Comparison of ENCODE assay signal across 12 mouse cellular contexts in genomic region chr14:118735114-118735513, GRCm38 (mm10). TPM values are rescaled to one million over a fixed set of nuclear protein-coding genes. Genes with fewer than 3 reads are reported as not detected.
DNase-seq lines count a peak whose midpoint lies in the region; ATAC-seq lines count a peak whose summit lies in the region.
"Had no signal": no experiment of that assay in that cellular context is flagged by ENCODE, and none has a peak within 500 bp of the region (broad histone marks: within the 10 kb centered on the region; RNA-seq: fewer than 3 reads in every experiment).

No protein-coding gene starts in this region.

- H3K4me2 ChIP-seq in heart, embryonic 16.5 days (ENCODE audit: low read depth, low read length): no peak overlapping the region
- H3K4me2 ChIP-seq in heart, embryonic 11.5 days: no peak overlapping the region
- no peak overlapping the region for H3K4me2 ChIP-seq in forebrain, embryonic 12.5 days
- H3K4me2 ChIP-seq in midbrain, embryonic 13.5 days (replicated peaks): no peak overlapping the region
- H3K4me2 ChIP-seq: embryonic facial prominence, embryonic 15.5 days; lung, embryonic 15.5 days had no signal

- no peak overlapping the region for H3K27ac ChIP-seq in heart, embryonic 16.5 days (ENCODE audit: low read length)
- no peak overlapping the region for H3K27ac ChIP-seq in heart, embryonic 11.5 days (ENCODE audit: low read depth, low read length)
- no peak overlapping the region; the same call in 1 of the 2 replicates for H3K27ac ChIP-seq in forebrain, embryonic 12.5 days
- H3K27ac ChIP-seq in midbrain, embryonic 13.5 days: peak overlapping the region; percentile 35; the same call in 1 of the 2 replicates
- H3K27ac ChIP-seq: embryonic facial prominence, embryonic 15.5 days; lung, embryonic 15.5 days had no signal

- DNase-seq in Muller cell, postnatal 12 days (ENCODE audit: inconsistent ontology term): peak; percentile 40
- DNase-seq in thymus, adult 18-20 months: no peak
- DNase-seq in cerebellum, adult 8-10 months: no peak
- DNase-seq in B cell, adult 2 months: no peak
- DNase-seq: right cerebral cortex, adult 18-20 months had no signal

- H3K4me3 ChIP-seq in heart, embryonic 16.5 days (ENCODE audit: low read length): no peak overlapping the region
- H3K4me3 ChIP-seq in heart, embryonic 11.5 days (ENCODE audit: low read depth, low read length): no peak overlapping the region
- H3K4me3 ChIP-seq in forebrain, embryonic 12.5 days (replicated peaks): no peak overlapping the region
- H3K4me3 ChIP-seq in midbrain, embryonic 13.5 days (replicated peaks): no peak overlapping the region
- H3K4me3 ChIP-seq: embryonic facial prominence, embryonic 15.5 days; layer of hippocampus, adult 2 months; lung, embryonic 15.5 days had no signal

- H3K9ac ChIP-seq in heart, embryonic 16.5 days (ENCODE audit: low read length): no peak overlapping the region
- H3K9ac ChIP-seq in heart, embryonic 11.5 days (ENCODE audit: low read depth, low read length): no peak overlapping the region
- H3K9ac ChIP-seq in forebrain, embryonic 12.5 days: no peak overlapping the region
- H3K9ac ChIP-seq in midbrain, embryonic 13.5 days (replicated peaks): no peak overlapping the region
- H3K9ac ChIP-seq: embryonic facial prominence, embryonic 15.5 days; lung, embryonic 15.5 days had no signal

- H3K9me3 ChIP-seq in heart, embryonic 16.5 days (replicated peaks; ENCODE audit: control insufficient read depth, low read length): peaks cover 2% of the 10 kb centered on the region
- H3K9me3 ChIP-seq in heart, embryonic 11.5 days (replicated peaks; ENCODE audit: control insufficient read depth, low read length): peaks cover 2% of the 10 kb centered on the region; the same call in 1 of the 2 replicates
- peaks cover 3% of the 10 kb centered on the region for H3K9me3 ChIP-seq in forebrain, embryonic 12.5 days
- peaks cover 2% of the 10 kb centered on the region; the same call in 1 of the 2 replicates for H3K9me3 ChIP-seq in midbrain, embryonic 13.5 days
- H3K9me3 ChIP-seq: embryonic facial prominence, embryonic 15.5 days; lung, embryonic 15.5 days had no signal

- H3K4me1 ChIP-seq in heart, embryonic 16.5 days (ENCODE audit: control insufficient read depth, insufficient read depth, low read length): peaks cover 2% of the 10 kb centered on the region; the same call in 1 of the 2 replicates
- H3K4me1 ChIP-seq in heart, embryonic 11.5 days (ENCODE audit: control insufficient read depth, insufficient read depth, low read length): peaks cover 6% of the 10 kb centered on the region; the same call in 1 of the 2 replicates
- H3K4me1 ChIP-seq in forebrain, embryonic 12.5 days: peaks cover 20% of the 10 kb centered on the region
- H3K4me1 ChIP-seq in midbrain, embryonic 13.5 days (replicated peaks): peaks cover 9% of the 10 kb centered on the region
- H3K4me1 ChIP-seq: embryonic facial prominence, embryonic 15.5 days had no signal

- no peaks in the 10 kb centered on the region for H3K27me3 ChIP-seq in heart, embryonic 16.5 days (ENCODE audit: control insufficient read depth, insufficient read depth, low read length)
- H3K27me3 ChIP-seq in heart, embryonic 11.5 days (ENCODE audit: control insufficient read depth, insufficient read depth, low read length): no peaks in the 10 kb centered on the region
- H3K27me3 ChIP-seq in forebrain, embryonic 12.5 days: no peaks in the 10 kb centered on the region
- no peaks in the 10 kb centered on the region for H3K27me3 ChIP-seq in midbrain, embryonic 13.5 days
- H3K27me3 ChIP-seq: embryonic facial prominence, embryonic 15.5 days; lung, embryonic 15.5 days had no signal

- WGBS in heart, embryonic 16.5 days: 57% methylated on average over 2 of the region's 2 CpGs
- 80% methylated on average over 2 of the region's 2 CpGs for WGBS in heart, embryonic 11.5 days (ENCODE audit: insufficient replicate concordance)
- 41% methylated on average over 2 of the region's 2 CpGs for WGBS in forebrain, embryonic 12.5 days
- WGBS in midbrain, embryonic 13.5 days: 12% methylated on average over 2 of the region's 2 CpGs

- no peaks in the 10 kb centered on the region for H3K36me3 ChIP-seq in heart, embryonic 16.5 days (ENCODE audit: control insufficient read depth, insufficient read depth)
- no peaks in the 10 kb centered on the region for H3K36me3 ChIP-seq in heart, embryonic 11.5 days (ENCODE audit: control insufficient read depth, insufficient read depth, low read length)
- H3K36me3 ChIP-seq in forebrain, embryonic 12.5 days (replicated peaks): no peaks in the 10 kb centered on the region
- no peaks in the 10 kb centered on the region for H3K36me3 ChIP-seq in midbrain, embryonic 13.5 days
- H3K36me3 ChIP-seq: embryonic facial prominence, embryonic 15.5 days; lung, embryonic 15.5 days had no signal

- ATAC-seq in heart, embryonic 16.5 days (replicated peaks; ENCODE audit: extremely low read depth, insufficient read depth, low FRiP score): 0 out of 2 replicates have a peak, but pooled peaks have one; percentile 45
- ATAC-seq in heart, embryonic 11.5 days (replicated peaks; ENCODE audit: insufficient number of reproducible peaks, low FRiP score, low TSS enrichment): no peak
- peak; percentile 89 for ATAC-seq in forebrain, embryonic 12.5 days (ENCODE audit: low FRiP score)
- peak; percentile 92 for ATAC-seq in midbrain, embryonic 13.5 days

RNA-seq across cellular contexts. Expression of gene Abcc4, which starts 29.1 kb away (rescaled TPM):
- polyA plus RNA-seq in heart, embryonic 16.5 days (2015; fragmentation: Nextera tagmentation; extraction: Ambion mirVana): 1.6 and 2.2 TPM in 2 replicates
- 1.6 and 1.7 TPM in 2 replicates for polyA plus RNA-seq in heart, embryonic 11.5 days (2014; fragmentation: Nextera tagmentation; extraction: Ambion mirVana)
- polyA plus RNA-seq in forebrain, embryonic 12.5 days (2016; fragmentation: Nextera tagmentation; extraction: Ambion mirVana): 2.1 and 2.4 TPM in 2 replicates
- polyA plus RNA-seq in midbrain, embryonic 13.5 days (2015; fragmentation: Nextera tagmentation; extraction: Ambion mirVana): 1.5 and 1.6 TPM in 2 replicates

RNA-seq across cellular contexts. Expression of gene Cldn10, which starts 52.6 kb away (rescaled TPM):
- 2.2 and 6.8 TPM in 2 replicates for polyA plus RNA-seq in heart, embryonic 16.5 days (2015; fragmentation: Nextera tagmentation; extraction: Ambion mirVana)
- 0.34 and 0.56 TPM in 2 replicates for polyA plus RNA-seq in heart, embryonic 11.5 days (2014; fragmentation: Nextera tagmentation; extraction: Ambion mirVana)
- 0.56 and 0.68 TPM in 2 replicates for polyA plus RNA-seq in forebrain, embryonic 12.5 days (2016; fragmentation: Nextera tagmentation; extraction: Ambion mirVana)
- 0.99 and 1.0 TPM in 2 replicates for polyA plus RNA-seq in midbrain, embryonic 13.5 days (2015; fragmentation: Nextera tagmentation; extraction: Ambion mirVana)
